Mouse (Mus musculus): ENCODE results near the gene Brip1. TPM values are rescaled to one million over a fixed set of nuclear protein-coding genes. Genes with fewer than 3 reads are reported as not detected.

Brip1 gene
- 12.8 and 13.7 TPM in 2 replicates for polyA plus RNA-seq (2014; fragmentation: Nextera tagmentation; extraction: Ambion mirVana)

DNA sequence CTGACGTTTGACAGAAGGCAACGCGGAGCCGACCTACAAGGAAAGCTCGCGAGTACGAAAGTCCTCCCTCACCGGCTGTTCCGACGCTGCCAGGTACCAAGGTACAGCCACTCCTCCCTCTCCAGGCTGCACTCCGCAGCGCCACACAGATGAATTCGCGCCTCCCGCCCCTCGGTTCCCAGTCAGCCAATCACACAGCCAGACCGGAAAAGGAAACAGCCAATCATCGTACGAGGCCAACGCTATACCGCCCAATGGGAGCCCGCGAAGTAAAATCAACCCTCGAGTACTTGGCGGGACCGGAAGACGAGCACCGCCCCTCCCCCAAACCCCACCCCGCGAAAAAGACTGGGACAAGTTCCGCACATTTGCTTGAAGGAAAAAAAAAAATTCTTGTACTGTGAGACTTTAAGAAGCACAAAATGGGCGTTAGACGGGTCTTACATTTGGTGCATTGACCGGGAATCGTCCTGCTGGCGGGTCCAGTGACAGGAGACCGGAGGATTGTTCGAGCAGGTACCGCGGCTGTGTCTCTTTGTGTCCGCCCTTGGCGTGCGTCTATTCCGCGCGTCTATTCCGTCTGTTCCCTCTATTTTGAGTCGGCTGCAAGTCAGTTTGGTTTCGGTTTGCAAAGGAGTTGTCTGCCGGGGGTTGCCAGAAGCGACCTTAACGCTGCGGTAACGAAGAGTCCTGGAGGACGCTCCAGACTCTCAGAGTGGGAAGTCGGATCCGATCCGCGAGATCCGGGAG lies at the start of gene Brip1:
Brip1 (minus strand) TSS at position 157 of the 750 bp plus-strand sequence.
- WGBS, result under 1% methylated on average over 60 of the region's 60 CpGs
- Histone ChIP-seq H3K9me3 (ENCODE audit: control insufficient read depth, low read depth, low read length) (peaks cover 10% of the 10 kb centered on the region; the same call in 1 of the 2 replicates), H3K9ac (replicated peaks; ENCODE audit: low read depth, low read length) (peak within 1 kb of the TSS; percentile 87), H3K27ac (ENCODE audit: low read length) (peak within 1 kb of the TSS; percentile 90), H3K36me3 (ENCODE audit: control insufficient read depth, insufficient read depth, low read length) (peaks cover 20% of the 10 kb centered on the region), H3K4me1 (ENCODE audit: control insufficient read depth, insufficient read depth, low read length) (peaks cover 6% of the 10 kb centered on the region; the same call in 1 of the 2 replicates), H3K27me3 (ENCODE audit: control insufficient read depth, insufficient read depth, low read length) (no peaks in the 10 kb centered on the region), H3K4me3 (ENCODE audit: low read depth, low read length) (peak within 1 kb of the TSS; percentile 82), H3K4me2 (replicated peaks; ENCODE audit: low read depth, low read length) (peak within 1 kb of the TSS; percentile 62)
- peak; percentile 99 for ATAC-seq (ENCODE audit: insufficient number of reproducible peaks, insufficient read depth, low FRiP score, low read depth)

- no peak for ATAC-seq (ENCODE audit: insufficient number of reproducible peaks, insufficient read depth, low FRiP score, low read depth)
- Histone ChIP-seq H3K9me3 (ENCODE audit: control insufficient read depth, low read depth, low read length) (no peaks in the 10 kb centered on the region), H3K27ac (ENCODE audit: low read length) (no peak overlapping the region), H3K27me3 (ENCODE audit: control insufficient read depth, insufficient read depth, low read length) (no peaks in the 10 kb centered on the region), H3K9ac (replicated peaks; ENCODE audit: low read depth, low read length) (no peak overlapping the region), H3K4me1 (ENCODE audit: control insufficient read depth, insufficient read depth, low read length) (no peaks in the 10 kb centered on the region), H3K4me2 (replicated peaks; ENCODE audit: low read depth, low read length) (no peak overlapping the region), H3K4me3 (ENCODE audit: low read depth, low read length) (no peak overlapping the region), H3K36me3 (ENCODE audit: control insufficient read depth, insufficient read depth, low read length) (peaks cover 39% of the 10 kb centered on the region)
- 71% methylated on average over 4 of the region's 4 CpGs for WGBS
These were observed 31.5 kb upstream of the Brip1 start for GRCm38 (mm10) chr11:86232446-86232845.

GRCm38 (mm10) chr11:86231781-86232350 lies 30.9 kb upstream of the Brip1 start:
- no peak overlapping the region for H3K27ac ChIP-seq (ENCODE audit: low read length)
- no peak overlapping the region for H3K4me2 ChIP-seq (replicated peaks; ENCODE audit: low read depth, low read length)
- no peaks in the 10 kb centered on the region for H3K4me1 ChIP-seq (ENCODE audit: control insufficient read depth, insufficient read depth, low read length)
- ATAC-seq (ENCODE audit: insufficient number of reproducible peaks, insufficient read depth, low FRiP score, low read depth), result no peak
- peaks cover 40% of the 10 kb centered on the region for H3K36me3 ChIP-seq (ENCODE audit: control insufficient read depth, insufficient read depth, low read length)
- WGBS, result 97% methylated on average over 13 of the region's 13 CpGs
- H3K27me3 ChIP-seq (ENCODE audit: control insufficient read depth, insufficient read depth, low read length), result no peaks in the 10 kb centered on the region
- no peak overlapping the region for H3K9ac ChIP-seq (replicated peaks; ENCODE audit: low read depth, low read length)
- no peak overlapping the region for H3K4me3 ChIP-seq (ENCODE audit: low read depth, low read length)
- no peaks in the 10 kb centered on the region for H3K9me3 ChIP-seq (ENCODE audit: control insufficient read depth, low read depth, low read length)

DNA sequence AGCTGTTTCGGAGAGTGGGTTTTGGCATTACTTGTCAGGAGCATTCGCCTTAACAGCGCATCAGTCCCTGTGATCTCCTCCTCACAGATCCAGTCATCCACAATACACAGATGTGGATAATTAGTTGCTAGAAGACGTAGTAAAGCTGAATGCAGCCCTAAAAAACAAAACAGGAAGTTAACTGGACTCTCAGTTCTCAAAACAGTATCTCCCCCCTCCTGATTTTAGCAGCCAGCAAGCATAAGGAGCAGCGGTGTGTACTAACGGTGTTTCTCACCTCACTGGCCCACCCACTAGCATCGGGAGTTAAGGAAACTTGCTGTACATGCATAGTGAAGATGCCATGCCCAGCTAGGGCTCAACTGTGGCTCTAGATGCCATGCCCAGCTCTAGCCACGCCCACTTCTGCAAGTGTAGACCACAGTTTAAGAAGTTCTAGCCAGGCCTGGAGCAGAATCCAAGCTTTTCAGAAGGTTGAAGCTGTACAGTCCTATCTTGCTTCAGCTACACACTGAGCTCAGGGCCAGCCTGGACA lies 25.7 kb upstream of the Brip1 start:
- H3K4me1 ChIP-seq (ENCODE audit: control insufficient read depth, insufficient read depth, low read length), result no peaks in the 10 kb centered on the region
- H3K36me3 ChIP-seq (ENCODE audit: control insufficient read depth, insufficient read depth, low read length), result peaks cover 51% of the 10 kb centered on the region

DNA sequence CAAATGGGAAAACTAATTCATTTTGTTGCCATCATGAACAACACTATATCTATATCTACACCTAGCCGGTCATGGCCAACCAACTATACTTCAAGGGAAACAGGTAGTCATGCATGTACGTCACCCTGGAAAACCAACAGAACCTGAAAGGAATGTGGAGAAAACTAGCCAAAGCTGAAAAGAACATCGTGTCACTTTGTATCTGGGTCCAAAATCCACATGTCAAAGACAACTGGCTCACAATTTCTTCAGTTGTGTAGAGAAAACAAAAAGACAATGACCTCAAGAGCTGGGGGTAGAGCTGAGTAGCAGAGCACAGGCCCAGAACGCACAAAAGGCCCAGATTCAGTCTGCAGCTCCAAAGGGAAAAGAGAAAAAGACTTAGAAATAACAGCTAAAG lies 24.8 kb upstream of the Brip1 start:
- 87% methylated on average over 4 of the region's 4 CpGs for WGBS
- Histone ChIP-seq H3K27me3 (ENCODE audit: control insufficient read depth, insufficient read depth, low read length) (no peaks in the 10 kb centered on the region), H3K4me2 (replicated peaks; ENCODE audit: low read depth, low read length) (no peak overlapping the region), H3K27ac (ENCODE audit: low read length) (no peak overlapping the region), H3K4me1 (ENCODE audit: control insufficient read depth, insufficient read depth, low read length) (no peaks in the 10 kb centered on the region), H3K9me3 (ENCODE audit: control insufficient read depth, low read depth, low read length) (no peaks in the 10 kb centered on the region), H3K4me3 (ENCODE audit: low read depth, low read length) (no peak overlapping the region), H3K36me3 (ENCODE audit: control insufficient read depth, insufficient read depth, low read length) (peaks cover 47% of the 10 kb centered on the region), H3K9ac (replicated peaks; ENCODE audit: low read depth, low read length) (no peak overlapping the region)
- ATAC-seq (ENCODE audit: insufficient number of reproducible peaks, insufficient read depth, low FRiP score, low read depth), result no peak

More for the DNA sequence above, 25.7 kb upstream of the Brip1 start:
- 90% methylated on average over 8 of the region's 8 CpGs for WGBS
- Histone ChIP-seq H3K27ac (ENCODE audit: low read length) (no peak overlapping the region), H3K4me2 (replicated peaks; ENCODE audit: low read depth, low read length) (no peak overlapping the region), H3K9ac (replicated peaks; ENCODE audit: low read depth, low read length) (no peak overlapping the region), H3K9me3 (ENCODE audit: control insufficient read depth, low read depth, low read length) (no peaks in the 10 kb centered on the region), H3K27me3 (ENCODE audit: control insufficient read depth, insufficient read depth, low read length) (no peaks in the 10 kb centered on the region), H3K4me3 (ENCODE audit: low read depth, low read length) (no peak overlapping the region)
- no peak for ATAC-seq (ENCODE audit: insufficient number of reproducible peaks, insufficient read depth, low FRiP score, low read depth)

DNA sequence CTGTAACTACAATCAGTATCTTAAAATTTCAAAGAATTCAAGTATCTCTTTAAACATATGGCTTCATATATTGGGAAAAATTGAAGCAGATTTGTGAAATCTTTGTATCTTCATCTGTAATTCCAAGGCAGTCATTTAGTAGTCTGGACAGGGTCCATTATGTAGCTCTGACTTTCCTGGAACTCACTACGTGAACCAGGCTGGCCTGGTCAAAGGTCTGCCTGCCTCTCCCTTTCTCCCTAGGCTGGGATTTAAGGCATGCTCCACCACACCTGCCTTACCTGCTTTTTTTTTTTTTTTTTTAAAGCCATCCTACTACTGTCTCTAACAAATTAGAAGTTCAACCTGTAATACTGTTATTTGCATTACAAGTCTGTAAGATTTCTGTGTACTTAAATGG lies 10.8 kb upstream of the Brip1 start:
- Histone ChIP-seq H3K27ac (ENCODE audit: low read length) (no peak overlapping the region), H3K4me3 (ENCODE audit: low read depth, low read length) (no peak overlapping the region), H3K4me1 (ENCODE audit: control insufficient read depth, insufficient read depth, low read length) (no peaks in the 10 kb centered on the region), H3K9ac (replicated peaks; ENCODE audit: low read depth, low read length) (no peak overlapping the region), H3K4me2 (replicated peaks; ENCODE audit: low read depth, low read length) (no peak overlapping the region), H3K27me3 (ENCODE audit: control insufficient read depth, insufficient read depth, low read length) (no peaks in the 10 kb centered on the region), H3K36me3 (ENCODE audit: control insufficient read depth, insufficient read depth, low read length) (peaks cover 41% of the 10 kb centered on the region), H3K9me3 (ENCODE audit: control insufficient read depth, low read depth, low read length) (no peaks in the 10 kb centered on the region)
- 69% methylated on average over 1 of the region's 1 CpGs for WGBS
- ATAC-seq (ENCODE audit: insufficient number of reproducible peaks, insufficient read depth, low FRiP score, low read depth), result no peak

GRCm38 (mm10) chr11:86209123-86209522 lies 8.1 kb upstream of the Brip1 start:
- no peak overlapping the region for H3K27ac ChIP-seq (ENCODE audit: low read length)
- H3K36me3 ChIP-seq (ENCODE audit: control insufficient read depth, insufficient read depth, low read length), result peaks cover 49% of the 10 kb centered on the region
- WGBS, result 92% methylated on average over 2 of the region's 2 CpGs

GRCm38 (mm10) chr11:86205876-86206275 lies 4.9 kb upstream of the Brip1 start:
- Histone ChIP-seq H3K4me3 (ENCODE audit: low read depth, low read length) (no peak overlapping the region), H3K9me3 (ENCODE audit: control insufficient read depth, low read depth, low read length) (peaks cover 10% of the 10 kb centered on the region; the same call in 1 of the 2 replicates), H3K4me2 (replicated peaks; ENCODE audit: low read depth, low read length) (no peak overlapping the region), H3K4me1 (ENCODE audit: control insufficient read depth, insufficient read depth, low read length) (no peaks in the 10 kb centered on the region), H3K27me3 (ENCODE audit: control insufficient read depth, insufficient read depth, low read length) (no peaks in the 10 kb centered on the region), H3K36me3 (ENCODE audit: control insufficient read depth, insufficient read depth, low read length) (peaks cover 50% of the 10 kb centered on the region), H3K9ac (replicated peaks; ENCODE audit: low read depth, low read length) (no peak overlapping the region), H3K27ac (ENCODE audit: low read length) (no peak overlapping the region)
- 94% methylated on average over 4 of the region's 4 CpGs for WGBS
- ATAC-seq (ENCODE audit: insufficient number of reproducible peaks, insufficient read depth, low FRiP score, low read depth), result no peak

More at GRCm38 (mm10) chr11:86209123-86209522, 8.1 kb upstream of the Brip1 start:
- no peaks in the 10 kb centered on the region for H3K4me1 ChIP-seq (ENCODE audit: control insufficient read depth, insufficient read depth, low read length)
- H3K4me3 ChIP-seq (ENCODE audit: low read depth, low read length), result no peak overlapping the region
- H3K4me2 ChIP-seq (replicated peaks; ENCODE audit: low read depth, low read length), result no peak overlapping the region
- H3K9ac ChIP-seq (replicated peaks; ENCODE audit: low read depth, low read length), result no peak overlapping the region
- ATAC-seq (ENCODE audit: insufficient number of reproducible peaks, insufficient read depth, low FRiP score, low read depth), result no peak
- H3K27me3 ChIP-seq (ENCODE audit: control insufficient read depth, insufficient read depth, low read length), result no peaks in the 10 kb centered on the region
- H3K9me3 ChIP-seq (ENCODE audit: control insufficient read depth, low read depth, low read length), result peaks cover 10% of the 10 kb centered on the region; the same call in 1 of the 2 replicates

Measured in stomach, embryonic 14.5 days (tissue).